Mouse (Mus musculus) heart, adult 2 months (tissue): ENCODE measurements at regions not wholly inside any gene's neighbourhood (a gene's known extent, or its start where the extent isn't known, plus 50 kb on each side); places are given as distances from the start of the nearest gene placed in this dataset.

Source experiments
- DNase-seq, 2 experiments: peaks; one replicate each; pipeline ENCODE4 v3.0.0; 2021
- H3K27ac ChIP-seq: fragments of 200-600 bp; 2 replicates; pipeline ENCODE4 v1.8.1; 2022
- H3K27me3 ChIP-seq: fragments of 200-500 bp; 2 replicates; pipeline ENCODE4 v1.6.1; 2012; ENCODE audit warnings: mild to moderate bottlenecking, low read length, inconsistent platforms, mixed read lengths; ENCODE audit not compliant: control insufficient read depth, insufficient read depth
- H3K36me3 ChIP-seq: fragments of 200-500 bp; 2 replicates; pipeline ENCODE4 v1.6.1; 2012; ENCODE audit warnings: low read length, inconsistent platforms; ENCODE audit not compliant: control insufficient read depth, insufficient read depth
- H3K4me1 ChIP-seq: fragments of 200-500 bp; 2 replicates; pipeline ENCODE4 v1.6.1; 2011; ENCODE audit warnings: low read length; ENCODE audit not compliant: control insufficient read depth, insufficient read depth
- H3K4me3 ChIP-seq: fragments of 200-600 bp; 2 replicates; pipeline ENCODE4 v1.8.1; 2022
- H3K79me2 ChIP-seq: fragments of 200-500 bp; replicated peaks from 2 replicates; pipeline ENCODE4 v1.6.1; 2012; ENCODE audit warnings: mild to moderate bottlenecking, inconsistent platforms, low read length, moderate library complexity, mixed read lengths; ENCODE audit not compliant: control insufficient read depth, insufficient read depth
- H3K9ac ChIP-seq: fragments of 200-500 bp; 2 replicates; pipeline ENCODE4 v1.6.1; 2012; ENCODE audit warnings: low read depth, mild to moderate bottlenecking, control low read depth, inconsistent platforms, low read length, mixed read lengths
- CTCF ChIP-seq: fragments of 200-600 bp; IDR thresholded peaks from 2 replicates; pipeline ENCODE4 v1.8.1; 2022; ENCODE audit warnings: antibody characterized with exemption, mild to moderate bottlenecking, moderate library complexity
- EP300 ChIP-seq: fragments of 200-500 bp; IDR thresholded peaks from 2 replicates; pipeline ENCODE4 v1.6.1; 2011; ENCODE audit warnings: low read depth, low read length, control low read depth; ENCODE audit not compliant: insufficient read depth
- POLR2A ChIP-seq: fragments of 200-500 bp; IDR thresholded peaks from 2 replicates; pipeline ENCODE4 v1.6.1; 2011; ENCODE audit warnings: mild to moderate bottlenecking, low read depth, low read length, control low read depth; ENCODE audit not compliant: insufficient read depth
- WGBS: fragments of 180-500 bp; shearing (Covaris S2); methylation state at CpG from one replicate; pipeline ENCODE4 v1.1.7; 2018; 5-methylcytosine and 5-hydroxymethylcytosine counted together
- intact Hi-C: fragments of 180-260 bp; cut with DNase I; formaldehyde crosslinking; loops from one replicate; pipeline ENCODE4 v1.15.1; 2025

- H3K79me2 ChIP-seq = no peaks in the 10 kb centered on the region
- H3K4me1 ChIP-seq = no peaks in the 10 kb centered on the region
- intact Hi-C loops = no loop called here
- TF ChIP-seq CTCF = no peak
- H3K9ac ChIP-seq = no peak overlapping the region
- H3K27ac ChIP-seq = no peak overlapping the region
- WGBS = 70% methylated on average over 12 of the region's 12 CpGs
- no peak for DNase-seq
- no peak overlapping the region for H3K4me3 ChIP-seq
- H3K27me3 ChIP-seq = no peaks in the 10 kb centered on the region
- H3K36me3 ChIP-seq = no peaks in the 10 kb centered on the region
These were observed 106.8 kb upstream of the A230072I06Rik start for GRCm38 (mm10) chr8:12171788-12172187.

GRCm38 (mm10) chr8:12175496-12175895 lies 103.1 kb upstream of the A230072I06Rik start:
- Histone ChIP-seq H3K27ac (no peak overlapping the region), H3K79me2 (no peaks in the 10 kb centered on the region; the same call in 1 of the 2 replicates), H3K27me3 (no peaks in the 10 kb centered on the region), H3K4me1 (no peaks in the 10 kb centered on the region), H3K4me3 (no peak overlapping the region), H3K9ac (no peak overlapping the region), H3K36me3 (no peaks in the 10 kb centered on the region)
- 50% methylated on average over 13 of the region's 13 CpGs for WGBS
- TF ChIP-seq CTCF (no peak), EP300 (no peak), POLR2A (no peak)
- DNase-seq = no peak
- intact Hi-C loops = no loop called here

DNA sequence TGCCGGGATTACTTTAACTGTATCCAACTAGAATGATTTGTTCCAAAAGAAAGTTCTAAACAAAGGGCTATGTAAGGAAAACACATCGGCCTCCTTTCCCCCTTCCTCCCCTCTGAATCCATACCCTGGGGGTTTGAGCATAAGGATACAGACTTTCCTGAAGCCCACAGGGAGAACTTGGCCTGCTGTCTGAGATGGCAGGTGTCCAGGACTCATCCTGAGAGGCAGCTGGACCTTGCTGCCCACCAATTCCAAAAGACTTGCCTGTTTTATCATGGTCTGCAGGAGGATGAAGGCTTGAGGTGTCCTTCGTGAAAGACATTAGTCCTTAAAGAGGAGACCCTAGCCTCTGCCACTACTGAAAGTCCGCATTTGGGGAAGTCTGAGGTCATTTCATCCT lies 94.0 kb upstream of the A230072I06Rik start:
- Histone ChIP-seq H3K27me3 (no peaks in the 10 kb centered on the region), H3K36me3 (no peaks in the 10 kb centered on the region), H3K27ac (no peak overlapping the region), H3K79me2 (no peaks in the 10 kb centered on the region), H3K4me1 (no peaks in the 10 kb centered on the region), H3K4me3 (no peak overlapping the region), H3K9ac (no peak overlapping the region)
- TF ChIP-seq EP300 = no peak
- no peak for TF ChIP-seq CTCF
- TF ChIP-seq POLR2A = no peak
- WGBS = 67% methylated on average over 4 of the region's 4 CpGs
- intact Hi-C loops = no loop called here
- DNase-seq = no peak

DNA sequence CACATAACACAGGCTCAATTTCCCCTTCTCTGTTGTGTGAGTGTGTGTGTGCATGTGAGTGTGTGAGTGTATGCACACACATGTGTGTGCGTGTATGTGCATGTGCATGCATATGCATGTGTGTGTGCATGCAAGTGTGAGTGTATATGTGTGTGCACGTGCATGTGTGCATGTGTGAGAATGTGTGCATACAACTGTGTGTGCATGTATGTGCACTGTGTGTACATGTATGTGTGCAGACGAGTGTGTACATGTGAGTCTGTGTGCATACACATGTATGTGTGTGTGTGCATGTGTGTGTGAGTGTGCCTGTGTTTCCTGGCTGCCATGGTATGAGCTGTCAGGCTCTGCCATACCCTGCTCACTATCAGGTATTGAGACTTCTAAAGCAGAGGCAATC lies 91.3 kb upstream of the A230072I06Rik start:
- WGBS = 84% methylated on average over 3 of the region's 3 CpGs
- no peaks in the 10 kb centered on the region for H3K4me1 ChIP-seq
- intact Hi-C loops = no loop called here
- no peaks in the 10 kb centered on the region for H3K27me3 ChIP-seq
- no peak overlapping the region for H3K9ac ChIP-seq
- H3K36me3 ChIP-seq = no peaks in the 10 kb centered on the region
- H3K4me3 ChIP-seq = no peak overlapping the region
- TF ChIP-seq CTCF = no peak
- TF ChIP-seq POLR2A = no peak
- H3K79me2 ChIP-seq = no peaks in the 10 kb centered on the region
- no peak for DNase-seq
- H3K27ac ChIP-seq = no peak overlapping the region

- no peak overlapping the region for H3K4me3 ChIP-seq
- no peaks in the 10 kb centered on the region for H3K4me1 ChIP-seq
- WGBS = 76% methylated on average over 5 of the region's 5 CpGs
- DNase-seq = no peak
- H3K27me3 ChIP-seq = no peaks in the 10 kb centered on the region
- H3K79me2 ChIP-seq = no peaks in the 10 kb centered on the region
- no peak overlapping the region for H3K9ac ChIP-seq
- no peak overlapping the region for H3K27ac ChIP-seq
- no peaks in the 10 kb centered on the region for H3K36me3 ChIP-seq
- TF ChIP-seq POLR2A = no peak
- TF ChIP-seq EP300 = no peak
- no peak for TF ChIP-seq CTCF
- intact Hi-C loops = no loop called here
These were observed 90.2 kb upstream of the A230072I06Rik start for GRCm38 (mm10) chr8:12188451-12188850.

- intact Hi-C loops = no loop called here
- H3K36me3 ChIP-seq = no peaks in the 10 kb centered on the region
- 78% methylated on average over 4 of the region's 4 CpGs for WGBS
These were observed 89.7 kb upstream of the A230072I06Rik start for GRCm38 (mm10) chr8:12188960-12189359.

DNA sequence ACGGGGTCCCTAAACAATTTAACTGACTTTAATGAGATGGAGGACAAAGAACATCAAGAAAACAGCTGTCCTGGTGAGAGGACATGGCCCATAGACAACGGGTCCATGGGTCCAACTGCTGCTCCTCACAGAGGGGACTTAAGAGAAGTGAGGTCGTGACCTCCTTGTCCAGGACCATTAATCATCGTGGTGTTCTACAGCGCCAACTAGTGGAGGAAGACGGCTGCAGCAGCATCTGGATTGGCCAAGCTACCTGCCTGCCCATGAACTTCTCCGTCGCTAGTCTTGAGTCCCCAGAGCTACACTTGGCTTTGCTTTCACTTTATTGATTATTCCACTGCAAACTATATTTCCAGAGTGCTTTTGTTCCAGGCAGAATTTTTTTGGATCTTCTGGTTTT lies 86.6 kb upstream of the A230072I06Rik start:
- WGBS = 30% methylated on average over 8 of the region's 8 CpGs
- no peak for DNase-seq
- Histone ChIP-seq H3K9ac (no peak overlapping the region), H3K4me3 (no peak overlapping the region), H3K27ac (no peak overlapping the region), H3K4me1 (no peaks in the 10 kb centered on the region), H3K79me2 (no peaks in the 10 kb centered on the region), H3K27me3 (no peaks in the 10 kb centered on the region), H3K36me3 (no peaks in the 10 kb centered on the region)
- peak; percentile 58 for TF ChIP-seq CTCF
- TF ChIP-seq POLR2A = no peak
- intact Hi-C loops = no loop called here

More at GRCm38 (mm10) chr8:12188960-12189359, 89.7 kb upstream of the A230072I06Rik start:
- TF ChIP-seq POLR2A (no peak), CTCF (no peak), EP300 (no peak)
- no peak overlapping the region for H3K4me3 ChIP-seq
- no peak overlapping the region for H3K9ac ChIP-seq
- no peaks in the 10 kb centered on the region for H3K79me2 ChIP-seq
- H3K27ac ChIP-seq = no peak overlapping the region
- no peaks in the 10 kb centered on the region for H3K27me3 ChIP-seq
- no peaks in the 10 kb centered on the region for H3K4me1 ChIP-seq
- DNase-seq = no peak
